22 mouse cellular contexts compared by ENCODE assay signal in the genomic region with DNA sequence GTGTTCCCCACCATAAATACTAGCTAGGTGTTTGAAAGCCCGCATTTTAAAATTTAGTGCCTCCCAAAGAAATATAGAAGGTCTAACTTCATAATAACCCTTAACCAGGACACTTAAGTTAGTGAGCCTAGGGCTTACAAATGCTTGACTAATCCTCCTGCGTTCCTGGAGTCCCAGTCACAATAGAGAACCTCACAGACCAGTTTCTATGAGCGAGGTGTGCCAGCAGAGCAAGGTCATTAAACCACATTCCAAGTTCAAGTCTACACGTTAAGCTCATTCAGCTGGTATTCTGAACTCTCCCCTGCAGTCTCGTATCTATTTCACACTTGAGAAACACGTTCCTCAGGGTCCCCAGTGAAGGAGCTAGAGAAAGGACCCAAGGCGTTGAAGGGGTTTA. TPM values are rescaled to one million over a fixed set of nuclear protein-coding genes. Genes with fewer than 3 reads are reported as not detected.
"Had no signal": no experiment of that assay in that cellular context is flagged by ENCODE, and none has a peak within 500 bp of the region (broad histone marks: within the 10 kb centered on the region; RNA-seq: fewer than 3 reads in every experiment).

No protein-coding gene starts in this region.

- H3K9me3 ChIP-seq: intestine, embryonic 15.5 days; limb, embryonic 15.5 days; midbrain, embryonic 10.5 days; neural tube, embryonic 15.5 days had no signal

- ATAC-seq: intestine, embryonic 15.5 days had no signal

- H3K4me2 ChIP-seq: intestine, embryonic 15.5 days; limb, embryonic 15.5 days; neural tube, embryonic 15.5 days had no signal

- H3K27ac ChIP-seq: intestine, embryonic 15.5 days; layer of hippocampus, adult 2 months; limb, embryonic 15.5 days; midbrain, embryonic 10.5 days; neural tube, embryonic 15.5 days had no signal

- H3K4me1 ChIP-seq: intestine, embryonic 15.5 days; limb, embryonic 15.5 days; midbrain, embryonic 10.5 days; neural tube, embryonic 15.5 days had no signal

- H3K27me3 ChIP-seq: intestine, embryonic 15.5 days; limb, embryonic 15.5 days; neural tube, embryonic 15.5 days had no signal

- H3K9ac ChIP-seq: intestine, embryonic 15.5 days; limb, embryonic 15.5 days; neural tube, embryonic 15.5 days had no signal

- H3K36me3 ChIP-seq: intestine, embryonic 15.5 days had no signal

- H3K4me3 ChIP-seq: intestine, embryonic 15.5 days; layer of hippocampus, adult 2 months; limb, embryonic 15.5 days; midbrain, embryonic 10.5 days; myocyte; neural tube, embryonic 15.5 days had no signal

- DNase-seq: kidney, adult 18-20 months; kidney, postnatal 10 days; kidney, postnatal 4 days; lung, adult 18-20 months; lung, postnatal 4 days; midbrain, embryonic 14.5 days; thymus, adult 2 months; thymus, postnatal 25 days had no signal

RNA-seq across cellular contexts. Expression of a gene that starts 36.0 kb away (rescaled TPM):
- total RNA-seq: layer of hippocampus, adult 2 months; layer of hippocampus, postnatal 14 days; left cerebral cortex, adult 8-10 months; left cerebral cortex, postnatal 25 days had no signal
- polyA plus RNA-seq: intestine, embryonic 15.5 days; kidney, embryonic 14.5 days; limb, embryonic 11.5 days; limb, embryonic 15.5 days; myocyte; neural tube, embryonic 11.5 days; neural tube, embryonic 15.5 days had no signal

RNA-seq across cellular contexts. Expression of a gene that starts 44.3 kb away (rescaled TPM):
- total RNA-seq: layer of hippocampus, adult 2 months; layer of hippocampus, postnatal 14 days; left cerebral cortex, adult 8-10 months; left cerebral cortex, postnatal 25 days; megakaryocyte, adult 5-6 weeks had no signal
- polyA plus RNA-seq: intestine, embryonic 15.5 days; limb, embryonic 11.5 days; limb, embryonic 15.5 days; lung, embryonic 16.5 days; midbrain, embryonic 10.5 days; midbrain, embryonic 14.5 days; myocyte; neural tube, embryonic 11.5 days; neural tube, embryonic 15.5 days; thymus, adult 2 months had no signal
